Mouse (Mus musculus) mouse trophoblast stem cell (cell line): Measurements from ENCODE around the gene Prcp.

ENCODE experiments used
- in situ Hi-C, 2 experiments: fragments of 300-500 bp; cut with MseI, MboI; formaldehyde crosslinking; loops; 2 replicates in 1 of 2; 3 replicates in 1 of 2; pipeline ENCODE4 v1.15.1; 2025

The Prcp gene

DNA sequence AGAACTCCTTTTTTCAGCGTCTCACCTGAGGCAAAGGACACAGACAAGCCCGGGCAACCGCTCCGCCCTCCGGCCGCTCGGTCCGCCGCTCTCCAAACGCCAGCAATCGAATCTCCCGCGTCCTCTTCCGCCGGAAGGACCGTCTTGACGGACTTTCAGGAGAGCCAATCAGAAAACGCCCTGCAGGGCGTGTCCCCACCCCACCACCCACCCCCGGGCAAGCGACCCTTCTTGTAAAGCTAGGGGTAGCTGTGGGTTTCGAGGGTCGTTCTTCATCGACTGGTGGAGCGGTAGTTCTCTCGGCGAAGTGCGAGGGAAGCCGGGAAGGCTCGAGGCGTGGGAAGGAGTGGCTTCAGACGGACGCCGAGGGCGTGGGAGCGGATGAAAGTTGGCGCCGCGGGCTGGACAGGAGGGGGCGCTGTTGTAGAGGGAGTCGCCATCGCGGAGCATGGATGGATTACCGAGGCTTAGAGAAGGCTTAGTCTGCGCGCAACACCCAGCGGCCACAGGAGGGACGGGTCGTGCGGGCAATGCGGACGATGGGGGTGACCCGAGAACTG lies at the start of gene Prcp, which contains the start of gene Ddias:
Gene Prcp, plus strand, starts transcription at position 355 of the 560 bp plus-strand sequence.
Gene Ddias, minus strand, starts transcription at position 132 of the 560 bp plus-strand sequence.
- in situ Hi-C loops = no loop called here

GRCm38 (mm10) chr7:92826248-92826647 lies 48.0 kb upstream of the Prcp start:
- in situ Hi-C loops = no loop called here

DNA sequence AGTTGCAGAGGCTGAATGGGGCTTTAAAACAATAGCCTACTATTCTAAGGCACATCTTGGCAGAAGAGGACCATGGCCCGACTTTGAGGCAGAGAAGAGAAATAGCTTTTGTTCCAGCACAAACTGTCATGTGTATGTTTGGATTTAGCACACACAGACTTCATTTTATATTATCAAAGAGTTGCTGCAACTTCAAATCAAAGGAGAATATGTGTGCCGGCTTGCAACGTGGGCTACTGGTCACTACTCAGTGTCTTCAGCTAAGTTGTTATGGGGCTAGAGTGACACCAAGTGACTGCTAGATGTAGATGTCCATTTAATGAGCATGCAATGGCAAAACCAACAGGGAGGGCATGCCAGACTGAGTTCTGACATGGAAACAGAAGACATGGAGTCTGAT lies 46.3 kb upstream of the Prcp start:
- in situ Hi-C loops = no loop called here

GRCm38 (mm10) chr7:92832395-92832794 lies 41.9 kb upstream of the Prcp start:
- in situ Hi-C loops = no loop called here

DNA sequence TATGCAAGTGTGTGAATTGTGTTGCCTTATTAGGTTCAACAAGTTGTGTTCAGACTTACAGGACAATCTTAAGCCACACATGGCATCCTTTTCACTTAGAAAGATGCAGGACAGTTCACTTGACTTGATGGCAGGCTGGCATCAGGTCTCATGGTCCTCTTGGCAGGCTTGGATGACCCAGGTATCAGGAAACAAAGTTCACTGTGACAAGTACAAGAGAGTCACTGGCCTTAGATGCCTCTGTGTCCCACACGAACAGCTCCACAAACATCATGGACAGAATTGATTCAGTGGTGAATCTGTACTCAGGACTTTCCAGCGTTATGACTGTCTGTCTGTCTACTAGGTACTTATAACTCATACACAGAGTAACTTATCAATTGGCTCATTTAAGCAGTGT lies 39.9 kb upstream of the Prcp start:
- in situ Hi-C loops = no loop called here

GRCm38 (mm10) chr7:92836447-92836846 lies 37.8 kb upstream of the Prcp start:
- in situ Hi-C loops = no loop called here

- in situ Hi-C loops = no loop called here
These were observed 37.0 kb upstream of the Prcp start for GRCm38 (mm10) chr7:92837226-92837625.

DNA sequence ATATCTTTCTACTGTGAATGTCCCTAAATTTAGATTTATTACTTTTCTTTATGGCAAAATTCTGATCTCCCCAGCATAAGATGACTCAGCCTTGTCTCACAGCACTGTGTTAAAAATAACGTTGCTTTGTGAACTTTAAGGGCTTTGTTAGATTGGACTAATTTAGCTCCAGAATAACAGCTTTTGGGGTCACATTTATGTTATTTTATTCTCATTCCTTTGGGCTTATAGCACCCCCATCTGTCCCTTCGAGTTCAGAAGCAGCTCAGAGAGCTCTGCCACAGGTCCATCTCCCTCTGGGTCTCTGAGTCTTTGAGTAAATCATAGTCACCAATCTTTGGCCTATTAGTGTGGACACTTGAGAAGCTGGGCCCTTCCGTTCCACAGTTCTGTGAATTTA lies 36.4 kb upstream of the Prcp start:
- in situ Hi-C loops = no loop called here

GRCm38 (mm10) chr7:92842254-92842653 lies 32.0 kb upstream of the Prcp start:
- in situ Hi-C loops = no loop called here

DNA sequence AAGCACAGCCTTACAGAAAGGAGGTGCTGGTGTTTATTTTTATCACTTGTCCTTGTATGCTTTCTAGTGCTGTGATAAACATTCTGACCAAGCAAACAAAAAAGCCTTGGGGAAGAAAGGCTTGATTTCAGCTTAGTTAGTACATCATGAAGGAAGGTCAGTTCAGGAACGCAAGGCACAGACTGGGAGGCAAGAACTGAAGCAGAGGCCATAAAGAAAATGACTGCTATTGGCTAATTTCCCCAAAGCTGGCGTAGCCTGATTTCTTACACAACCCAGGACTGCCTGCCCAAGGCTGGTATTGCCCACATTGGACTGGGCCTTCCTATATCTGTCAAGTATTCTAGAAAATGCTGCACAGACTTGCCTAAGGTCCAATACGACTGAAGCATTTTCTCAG lies 26.0 kb upstream of the Prcp start:
- in situ Hi-C loops = no loop called here

- in situ Hi-C loops = loop anchor here in 1 of 2 experiments (10.0 kb wide), 1 partner anchor 212 kb away; no protein-coding TSS in a partner anchor
These were observed 7.7 kb upstream of the Prcp start for GRCm38 (mm10) chr7:92866526-92866925.

DNA sequence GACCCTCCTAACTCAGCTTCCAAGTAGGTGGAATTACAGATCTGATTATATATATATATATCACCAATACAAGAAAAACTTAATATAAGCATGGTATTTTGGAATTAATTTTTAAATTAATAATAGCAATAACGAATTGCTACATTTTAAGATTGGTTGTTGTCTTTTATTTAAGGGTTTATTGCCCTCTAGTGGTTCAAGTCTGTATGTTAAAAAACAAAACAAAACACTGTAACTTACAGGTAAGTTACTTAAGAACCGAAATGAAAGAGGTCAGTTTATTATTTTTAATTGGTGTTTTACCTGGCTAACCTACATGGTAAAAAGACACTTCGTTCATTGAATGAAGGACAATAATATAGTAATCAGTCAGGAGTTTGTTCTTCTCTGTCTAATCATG lies 4.1 kb upstream of the Prcp start:
- in situ Hi-C loops = no loop called here

DNA sequence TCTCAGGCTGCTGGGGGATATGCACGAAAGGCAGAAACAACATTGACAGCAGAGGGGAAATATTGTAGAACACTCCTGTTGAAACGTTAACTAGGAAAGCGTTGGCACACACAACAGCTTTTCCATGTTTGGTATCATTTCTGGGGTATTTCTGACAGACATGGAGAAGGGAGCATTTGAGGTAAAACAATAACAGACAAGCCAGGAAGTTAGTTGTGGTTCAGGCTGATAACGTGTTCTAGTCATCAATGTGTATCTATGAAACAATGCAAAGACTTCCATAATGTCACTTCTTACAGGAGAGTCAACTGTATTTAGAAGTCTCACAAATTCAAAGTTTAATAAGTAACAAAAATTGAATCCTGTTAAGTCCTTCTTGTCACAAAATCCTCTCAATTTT lies 2.7 kb upstream of the Prcp start:
- in situ Hi-C loops = no loop called here

GRCm38 (mm10) chr7:92874761-92875408 lies 615 bp downstream of the Prcp start:
- in situ Hi-C loops = no loop called here

- in situ Hi-C loops = no loop called here
These were observed 1.8 kb downstream of the Prcp start for GRCm38 (mm10) chr7:92876066-92876465.

- in situ Hi-C loops = no loop called here
These were observed 2.3 kb downstream of the Prcp start for GRCm38 (mm10) chr7:92876538-92876937.

DNA sequence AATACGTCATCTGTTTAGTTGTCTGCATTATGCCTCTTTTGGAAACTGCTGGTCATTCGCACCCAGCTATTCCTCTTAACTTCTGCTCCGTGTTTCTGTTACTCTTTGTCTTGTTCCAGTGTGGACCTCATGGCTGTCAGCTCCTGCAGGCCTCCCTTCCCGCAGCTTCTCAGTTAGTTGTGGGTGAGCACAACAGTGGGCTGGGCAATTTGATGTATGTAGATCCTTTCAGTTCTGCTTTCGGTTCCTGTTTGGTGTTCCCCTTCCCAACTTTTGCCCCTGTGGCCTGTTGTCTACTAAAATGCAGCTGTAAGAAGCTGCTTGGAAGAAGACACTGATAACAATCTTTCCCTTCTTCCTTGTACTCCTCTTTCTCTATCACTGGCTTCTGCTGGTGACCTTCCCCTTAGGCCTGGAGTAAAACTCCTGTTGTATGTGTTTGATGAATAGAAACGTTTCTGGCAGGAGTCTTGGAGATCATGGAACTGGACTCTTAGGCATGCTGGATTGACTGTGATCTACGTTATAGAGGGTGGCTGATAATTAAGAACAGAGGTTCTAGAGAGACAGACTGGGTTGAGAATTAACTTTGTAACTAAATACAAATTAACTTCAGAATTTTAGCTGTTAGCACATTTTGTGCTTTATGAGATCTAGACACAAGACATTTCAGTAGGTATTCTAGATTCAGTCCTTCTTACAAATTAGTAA lies 4.5 kb downstream of the Prcp start:
- in situ Hi-C loops = no loop called here

- in situ Hi-C loops = no loop called here
These were observed 9.8 kb downstream of the Prcp start for GRCm38 (mm10) chr7:92883850-92884716.

DNA sequence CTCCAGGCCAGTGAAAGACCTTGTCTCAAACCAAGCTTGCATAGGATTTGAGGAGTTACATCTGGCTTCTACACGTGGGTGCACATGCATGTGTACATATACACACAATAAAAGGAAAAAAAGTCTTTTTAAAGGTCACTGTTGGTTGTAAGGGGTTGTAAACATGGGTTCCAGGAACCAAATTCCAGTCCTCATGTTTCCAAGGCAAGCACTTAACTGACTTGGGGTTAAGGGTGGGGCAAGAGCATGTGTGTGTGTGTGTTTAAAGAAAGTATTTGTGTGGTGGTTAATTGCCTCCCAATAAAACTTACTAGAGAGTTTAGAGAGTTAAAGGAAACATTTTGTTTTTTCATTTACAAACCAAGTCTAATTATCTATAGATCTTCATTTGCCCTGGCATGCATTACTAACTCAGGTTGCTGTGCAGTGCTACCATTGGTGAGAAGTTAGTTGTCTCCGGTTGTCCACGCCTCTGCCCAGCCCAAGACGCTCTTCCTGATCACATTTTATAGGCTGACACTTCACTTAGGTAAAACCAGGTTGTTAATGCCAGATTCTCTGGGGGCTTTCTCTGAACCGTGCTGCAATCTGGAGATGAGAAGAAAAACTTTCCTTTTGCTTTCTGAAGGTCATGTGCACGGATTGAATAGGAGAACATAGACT lies 10.9 kb downstream of the Prcp start:
- in situ Hi-C loops = no loop called here

- in situ Hi-C loops = no loop called here
These were observed 12.5 kb downstream of the Prcp start for GRCm38 (mm10) chr7:92886801-92887200.

- in situ Hi-C loops = no loop called here
These were observed 13.0 kb downstream of the Prcp start for GRCm38 (mm10) chr7:92887230-92887629.
